Mouse (Mus musculus) kidney, postnatal 4 days (tissue): ENCODE results near the gene Stn1.

Experiments
- DNase-seq, 2 experiments: peaks; one replicate each; pipeline ENCODE4 v3.0.0; 2021; ENCODE audit warnings: mixed read lengths in 2 of 2

Stn1 gene

DNA sequence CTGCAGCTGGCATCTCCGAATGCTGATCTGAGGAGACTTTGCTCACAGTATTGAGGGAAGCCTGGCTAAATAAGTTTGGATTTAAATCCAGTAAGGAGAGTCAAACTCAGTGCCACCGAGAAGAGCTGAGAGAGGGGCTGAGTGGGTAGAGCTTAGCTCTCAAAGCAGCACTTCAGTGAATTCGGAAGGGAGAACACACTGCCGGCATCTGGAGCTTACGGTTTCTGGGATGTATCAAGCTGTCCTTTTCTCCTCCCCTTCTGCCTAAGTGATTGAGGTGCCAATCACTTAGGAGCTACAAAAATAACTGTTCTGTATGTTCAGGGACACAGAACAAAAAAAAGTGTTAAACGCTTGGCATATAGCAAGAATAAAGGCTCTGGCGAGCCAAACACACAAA, 5.1 kb upstream of the Stn1 start:
- no peak for DNase-seq

DNA sequence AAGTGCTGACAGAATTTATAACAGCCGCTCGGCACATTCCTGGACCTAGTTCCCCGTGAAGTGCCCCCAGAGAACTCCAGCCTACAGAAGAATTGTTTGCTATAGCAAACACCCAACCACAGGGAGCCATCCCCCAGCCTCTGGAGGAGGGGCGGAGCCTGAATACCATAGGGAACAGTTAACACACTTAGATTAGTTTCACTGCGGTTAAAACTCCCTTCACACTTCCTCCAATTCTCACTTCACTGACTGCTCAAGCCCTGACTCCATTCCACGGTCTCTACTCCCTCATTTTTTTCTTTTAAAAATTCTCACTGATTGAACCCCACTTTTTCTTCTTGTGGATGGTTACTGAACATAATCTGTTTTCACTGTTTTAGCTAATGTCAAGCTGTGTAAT, 1.5 kb upstream of the Stn1 start:
- DNase-seq, result peak; percentile 73 to 81

DNA sequence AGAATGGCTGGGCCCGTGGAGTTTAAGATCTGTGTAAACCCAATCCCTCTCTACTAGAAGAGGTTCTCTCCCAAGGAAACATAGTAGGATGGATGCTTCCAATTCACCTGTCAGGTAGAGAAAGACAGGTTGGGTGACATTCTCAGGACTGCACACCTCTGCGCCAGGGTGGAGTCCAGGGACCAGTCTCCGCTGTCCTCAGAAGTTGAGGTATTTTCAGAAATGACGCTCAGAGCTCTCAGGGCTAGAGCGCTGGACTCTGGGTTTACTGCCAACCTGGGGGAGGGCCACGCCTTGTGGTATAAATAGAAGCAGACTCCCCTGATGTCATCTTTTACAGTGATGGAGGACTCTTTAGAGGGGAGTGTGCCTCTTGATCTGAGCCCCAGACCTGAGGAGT, 572 bp upstream of the Stn1 start:
- DNase-seq, result peak in 1 of 2 experiments; percentile 44

DNA sequence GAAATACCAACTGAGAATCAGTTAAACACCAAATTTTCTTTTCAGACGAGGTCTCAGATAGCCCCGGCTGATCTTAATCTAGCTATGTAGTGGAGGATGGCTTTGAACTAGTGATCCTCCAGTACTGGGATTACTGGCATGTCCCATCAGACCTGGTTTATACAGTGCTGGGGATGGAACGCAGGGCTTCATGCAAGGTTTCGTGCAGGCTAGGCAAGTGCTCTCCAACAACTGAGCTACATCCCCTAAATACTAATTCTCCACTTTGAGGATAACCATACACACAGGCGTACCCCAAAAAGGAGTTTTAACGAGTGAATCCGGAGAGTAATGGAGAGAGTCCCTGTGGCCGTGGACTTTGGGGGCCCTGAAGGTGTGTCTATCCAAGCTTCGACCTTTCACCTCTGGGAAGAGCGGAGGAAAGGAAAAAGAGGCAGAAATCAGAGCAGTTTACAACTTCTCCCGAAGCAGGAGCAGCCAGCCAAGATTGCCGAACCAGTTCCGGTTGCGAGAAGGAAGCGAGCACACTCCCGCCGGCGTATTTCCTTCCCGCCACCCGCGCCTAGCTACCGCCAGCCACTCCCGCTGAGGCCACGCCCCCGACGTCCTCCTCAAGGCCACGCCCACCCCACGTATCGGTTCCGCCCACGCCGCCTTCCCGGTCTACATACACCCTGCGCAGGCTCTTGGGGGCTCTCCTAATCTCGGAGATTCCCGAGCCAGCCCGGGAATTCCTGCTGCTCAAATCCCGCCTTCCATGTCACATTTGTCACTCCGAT, 597 bp downstream of the Stn1 start:
- DNase-seq, result peak; percentile 100

DNA sequence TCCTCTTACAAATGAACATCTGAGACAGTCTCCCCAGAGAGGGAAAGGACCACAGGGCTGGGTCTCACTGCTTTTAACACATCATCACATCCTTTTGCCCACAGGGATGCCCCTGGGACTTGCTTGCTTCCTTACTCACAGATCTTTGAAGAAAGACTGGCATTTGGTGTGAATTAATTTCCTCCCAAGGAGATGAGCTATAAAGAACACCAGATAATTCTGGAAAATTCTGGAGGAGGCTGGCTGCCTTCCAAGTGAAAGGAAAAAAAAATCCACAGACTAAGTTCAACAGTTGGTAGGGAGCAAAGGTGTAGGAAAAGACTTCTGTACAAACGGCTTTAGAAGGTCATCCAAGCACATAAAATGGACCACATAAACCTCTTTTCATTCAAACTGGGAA, 3.2 kb downstream of the Stn1 start:
- DNase-seq, result peak in 1 of 2 experiments; percentile 42

DNA sequence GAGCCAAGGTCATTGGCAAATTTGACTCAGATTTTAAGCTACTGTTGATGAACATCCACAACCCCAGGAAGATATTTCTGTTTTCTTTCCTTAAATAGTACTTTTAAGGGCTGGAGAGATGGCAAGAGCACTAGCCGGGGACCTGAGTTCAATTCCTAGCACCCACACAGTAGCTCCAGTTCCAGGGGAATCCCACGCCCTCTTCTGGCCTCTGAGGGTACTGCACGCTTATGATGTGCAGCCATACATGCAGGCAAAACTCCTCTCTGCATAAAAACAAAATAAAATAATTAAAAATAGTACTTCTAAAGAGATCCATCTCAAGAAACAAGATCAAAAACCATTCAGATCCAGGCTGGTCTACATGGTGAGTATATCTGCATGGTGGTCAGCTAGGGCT, 4.9 kb downstream of the Stn1 start:
- DNase-seq, result peak in 1 of 2 experiments; percentile 27

DNA sequence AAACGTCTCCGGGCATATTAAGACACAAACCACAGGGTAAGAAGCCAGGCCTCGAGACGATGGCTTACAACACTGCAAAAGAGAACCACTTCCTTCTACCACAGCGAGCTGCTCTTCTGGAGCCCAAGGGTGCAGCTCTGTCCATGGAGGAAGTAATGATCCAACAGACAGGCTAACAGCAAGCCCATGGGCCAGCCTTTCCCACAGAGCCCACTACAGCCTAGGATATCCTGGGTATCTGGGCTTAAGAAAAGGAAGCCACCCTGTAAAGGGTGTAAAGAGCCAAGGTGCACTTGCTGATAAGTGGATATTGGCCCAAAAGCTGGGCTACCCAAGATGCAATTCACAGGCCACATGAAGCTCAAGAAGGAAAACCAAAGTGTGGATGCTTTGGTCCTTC, 6.0 kb downstream of the Stn1 start:
- no peak for DNase-seq

DNA sequence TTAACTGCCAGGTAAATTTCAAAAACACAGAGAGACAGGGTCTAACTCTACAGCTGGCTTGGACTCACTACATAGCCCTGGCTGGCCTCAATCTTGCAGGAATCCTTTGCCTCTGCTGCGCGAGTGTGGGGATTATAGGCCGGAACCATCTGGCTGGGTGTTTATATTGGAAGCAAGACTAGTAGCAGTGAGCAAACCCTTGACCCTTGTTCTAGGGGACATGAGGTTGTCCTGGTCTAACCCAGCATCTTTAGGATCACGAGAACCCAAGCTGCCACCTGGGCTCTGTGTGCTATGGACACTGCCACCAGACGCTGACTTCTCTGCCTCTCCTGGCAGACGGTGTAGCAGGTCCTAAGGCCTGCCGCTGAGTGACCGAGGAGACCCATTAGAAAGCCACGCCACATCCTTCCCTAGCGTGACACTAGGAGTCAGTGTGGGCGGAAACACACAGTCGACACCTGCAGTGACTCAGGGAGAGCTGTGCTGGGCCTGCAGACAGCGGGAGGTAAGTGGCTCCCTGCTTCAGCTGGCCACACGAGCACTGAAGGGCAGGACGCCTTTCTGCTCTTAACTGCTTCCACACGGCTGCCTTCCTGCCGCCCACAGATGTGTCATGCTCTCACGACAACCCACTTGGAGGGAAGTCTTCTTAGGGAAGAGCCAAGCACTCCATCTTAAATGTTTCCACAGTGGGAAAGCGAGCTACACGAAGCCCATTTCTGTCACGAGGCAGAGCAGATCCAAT, 10.9 kb downstream of the Stn1 start:
- peak in 1 of 2 experiments; percentile 45 for DNase-seq

DNA sequence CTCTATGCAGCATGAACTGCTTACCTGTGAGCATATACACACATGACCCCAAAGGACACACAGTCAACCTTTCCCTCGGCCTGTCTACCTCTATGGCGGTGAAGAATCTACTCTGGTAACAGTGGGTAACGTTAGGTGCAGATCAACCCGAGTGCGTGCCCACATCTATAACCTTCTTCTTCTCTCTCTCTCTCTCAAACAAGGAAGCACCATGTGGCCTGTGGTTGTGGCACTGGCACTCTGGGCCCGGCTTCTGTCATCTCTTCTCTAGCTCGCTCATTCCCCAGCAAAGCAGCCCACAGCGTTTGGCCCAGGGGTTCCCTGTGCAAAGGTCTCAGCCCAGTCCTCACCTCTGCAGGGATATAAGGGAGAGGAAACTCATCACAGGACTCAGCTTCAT, 12.4 kb downstream of the Stn1 start:
- no peak for DNase-seq

DNA sequence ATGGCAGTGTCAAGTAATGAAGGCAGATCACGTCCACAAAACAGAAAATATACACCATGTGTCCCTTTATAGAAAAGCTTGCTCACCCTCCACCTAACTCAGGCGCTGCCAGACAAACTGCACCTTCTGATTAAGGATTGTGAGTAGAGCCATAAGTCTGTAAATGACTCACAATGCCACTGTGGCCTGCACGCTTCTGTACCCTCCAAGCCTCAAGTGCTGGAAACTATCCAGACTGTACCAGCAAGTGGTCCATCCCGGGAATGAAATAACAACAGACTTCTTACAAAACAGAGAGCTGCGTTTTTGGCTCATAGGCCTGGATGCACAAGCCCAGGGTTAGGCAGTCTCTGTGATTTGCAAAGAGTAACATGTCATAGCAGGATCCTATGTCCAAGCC, 15.9 kb downstream of the Stn1 start:
- DNase-seq, result no peak

DNA sequence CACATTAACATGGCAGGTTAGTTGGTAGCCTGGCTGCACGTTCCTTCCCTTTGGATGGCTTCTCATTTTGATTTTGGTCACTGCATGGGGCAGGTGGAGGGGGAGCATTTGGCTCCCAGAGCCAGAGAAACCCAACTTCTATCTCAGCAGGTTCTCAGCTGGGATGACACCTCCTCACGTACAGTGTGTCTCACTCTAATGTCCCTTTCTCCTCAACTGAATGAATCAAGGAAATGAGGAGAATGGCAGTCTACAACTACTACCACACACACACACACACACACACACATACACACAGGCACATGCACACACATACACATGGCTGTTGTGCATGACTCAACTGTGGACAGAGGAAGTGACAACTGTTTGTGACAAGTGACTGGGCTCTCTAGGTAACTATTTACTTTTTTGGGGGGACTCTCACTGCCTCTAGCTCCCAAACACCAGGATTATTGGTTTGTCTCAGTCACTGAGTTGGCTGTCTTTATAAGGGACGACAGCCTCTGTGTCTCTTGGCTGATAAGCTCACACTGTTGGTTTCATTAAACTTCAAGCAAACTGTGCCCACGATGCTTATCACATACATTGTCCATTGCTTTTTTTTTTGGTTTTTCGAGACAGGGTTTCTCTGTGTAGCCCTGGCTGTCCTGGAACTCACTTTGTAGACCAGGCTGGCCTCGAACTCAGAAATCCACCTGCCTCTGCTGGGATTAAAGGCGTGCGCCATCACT, 18.0 kb downstream of the Stn1 start:
- DNase-seq, result no peak

DNA sequence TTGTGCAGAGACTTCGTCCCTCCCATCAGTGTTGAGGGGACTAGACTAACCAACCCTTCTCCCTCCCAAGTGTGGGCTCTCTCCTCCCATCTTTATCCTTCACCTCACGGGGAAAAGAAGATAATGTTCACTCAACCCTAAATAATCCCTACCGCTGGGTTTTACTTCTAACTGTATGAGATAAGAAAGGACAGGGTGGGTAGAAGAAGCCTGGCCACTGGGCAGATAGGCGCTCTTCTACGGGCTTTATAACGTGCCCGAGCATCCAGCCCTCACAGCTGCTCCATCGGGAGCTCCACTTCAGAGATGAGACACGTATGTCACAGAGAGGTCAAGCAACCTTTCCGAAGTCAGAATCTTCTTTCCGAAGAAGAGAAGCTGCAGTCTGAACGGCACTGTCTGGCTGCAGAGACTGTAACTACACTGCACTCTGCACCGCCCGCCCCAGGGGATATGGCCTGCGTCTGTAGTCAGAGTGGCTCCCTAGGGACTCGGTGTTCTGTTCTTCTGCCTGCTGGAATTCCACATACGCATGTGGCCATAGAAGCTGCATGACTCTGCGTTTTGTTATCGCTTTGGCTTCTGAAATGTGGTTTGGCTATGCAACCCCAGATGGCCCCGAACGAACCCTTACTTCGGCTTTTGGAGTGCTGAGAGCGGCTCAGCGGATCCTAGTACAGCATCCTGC, 18.7 kb downstream of the Stn1 start:
- no peak for DNase-seq

DNA sequence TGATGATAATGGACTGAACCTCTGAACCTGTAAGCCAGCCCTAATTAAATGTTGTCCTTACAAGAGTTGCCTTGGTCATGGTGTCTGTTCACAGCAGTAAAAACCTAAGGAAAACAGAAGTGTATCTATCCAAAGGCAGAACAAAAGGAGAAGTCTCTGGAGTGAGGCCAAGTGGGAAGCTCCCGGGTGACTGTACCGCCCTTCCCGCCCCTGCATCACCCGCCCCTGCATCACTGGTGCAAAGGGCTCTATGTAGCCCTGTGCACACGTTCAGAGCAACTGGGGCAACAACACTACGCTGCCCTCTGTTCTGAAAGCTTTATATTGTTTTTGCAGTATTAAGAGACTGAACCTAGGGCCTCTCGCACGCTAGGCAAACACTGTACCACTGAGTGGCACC, 19.7 kb downstream of the Stn1 start:
- DNase-seq, result no peak

DNA sequence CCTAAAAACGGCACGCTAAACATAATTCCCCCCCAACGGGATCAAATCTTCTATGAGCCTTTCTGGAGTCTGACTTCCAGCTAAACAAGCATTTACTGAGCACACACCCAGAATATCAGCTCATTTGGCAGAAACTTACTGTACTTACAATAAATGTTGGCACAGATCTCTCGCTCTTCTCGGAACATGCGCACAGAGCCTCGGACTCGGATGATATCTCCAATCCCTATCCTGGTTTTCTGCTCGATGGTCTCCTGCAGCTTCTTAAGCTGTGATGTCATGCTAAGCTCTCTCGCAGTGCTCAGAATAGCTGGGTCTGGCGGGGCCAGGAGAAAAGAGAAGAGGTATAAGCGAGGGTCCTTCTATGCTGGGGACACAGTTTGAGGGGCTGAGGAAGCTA, 20.4 kb downstream of the Stn1 start:
- DNase-seq, result no peak

DNA sequence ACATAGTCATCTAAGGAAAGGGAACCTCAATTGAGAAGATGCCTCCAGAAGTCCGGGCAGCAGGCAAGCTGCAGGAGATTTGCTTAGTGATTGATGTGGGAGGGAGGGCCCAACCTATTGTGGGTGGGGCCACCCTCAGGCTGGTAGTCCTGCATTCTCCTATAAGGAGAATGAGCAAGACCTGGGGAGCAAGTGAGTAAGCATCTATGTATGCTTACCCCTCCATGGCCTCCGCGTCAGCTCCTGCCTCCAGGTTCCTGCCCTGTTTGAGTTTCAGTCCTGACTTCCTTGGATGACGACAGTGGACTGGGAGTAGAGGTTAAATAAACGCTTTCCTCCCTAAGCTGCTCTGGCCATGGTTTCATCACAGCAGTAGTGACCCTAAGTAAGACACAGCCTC, 22.2 kb downstream of the Stn1 start:
- no peak for DNase-seq

DNA sequence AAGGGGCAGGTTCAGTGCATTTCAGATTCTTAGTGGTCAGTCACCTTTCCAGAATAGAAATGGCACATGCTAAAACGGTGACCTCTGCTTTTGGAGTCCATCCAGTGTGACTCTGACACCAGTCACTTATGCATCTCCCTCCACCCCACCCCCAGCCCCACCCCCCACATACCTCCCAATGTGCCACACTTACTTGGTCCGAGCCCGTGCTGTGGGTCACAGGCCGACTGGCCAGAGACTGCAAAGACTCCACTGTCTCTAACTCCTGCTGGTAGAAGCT, 23.7 kb downstream of the Stn1 start:
- DNase-seq, result no peak

DNA sequence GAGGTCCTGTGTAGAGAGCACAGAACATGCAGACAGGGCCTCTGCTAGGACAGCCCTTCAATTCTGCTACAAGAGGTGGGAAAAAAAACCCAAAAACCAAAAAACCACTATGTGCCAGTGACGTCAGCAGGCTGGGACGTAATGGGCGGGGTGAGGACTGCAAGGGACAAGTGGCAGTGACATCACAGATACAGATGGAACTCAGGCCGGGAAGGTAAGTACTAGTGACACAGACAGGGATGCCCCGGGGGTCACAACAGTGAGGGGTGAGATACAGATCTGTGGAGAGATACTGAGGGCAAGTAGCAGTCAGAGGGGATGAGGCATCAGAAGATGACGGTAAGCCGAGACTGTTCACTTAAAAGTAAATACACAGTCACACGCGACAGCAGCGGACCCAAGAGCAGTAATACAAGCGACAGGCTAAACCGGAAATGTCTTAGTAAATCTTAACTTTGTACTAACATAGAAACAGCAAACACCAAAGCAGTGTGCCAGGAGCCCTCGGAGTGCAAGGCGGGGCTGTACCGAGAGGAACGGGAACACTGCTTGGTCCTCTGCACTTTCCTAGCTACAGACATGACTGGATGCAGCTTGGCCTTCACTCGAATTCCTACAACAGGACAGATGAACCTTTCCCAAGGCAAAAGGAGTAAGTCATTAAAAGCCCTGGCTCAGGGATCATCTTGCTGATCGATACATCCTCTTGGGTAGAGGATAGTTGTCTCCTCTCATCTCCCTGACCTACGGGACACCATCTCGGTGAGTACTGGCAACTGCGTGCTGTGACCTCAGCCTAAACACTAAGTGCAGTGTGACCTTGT, 24.3 kb downstream of the Stn1 start:
- peak; percentile 41 to 64 for DNase-seq

DNA sequence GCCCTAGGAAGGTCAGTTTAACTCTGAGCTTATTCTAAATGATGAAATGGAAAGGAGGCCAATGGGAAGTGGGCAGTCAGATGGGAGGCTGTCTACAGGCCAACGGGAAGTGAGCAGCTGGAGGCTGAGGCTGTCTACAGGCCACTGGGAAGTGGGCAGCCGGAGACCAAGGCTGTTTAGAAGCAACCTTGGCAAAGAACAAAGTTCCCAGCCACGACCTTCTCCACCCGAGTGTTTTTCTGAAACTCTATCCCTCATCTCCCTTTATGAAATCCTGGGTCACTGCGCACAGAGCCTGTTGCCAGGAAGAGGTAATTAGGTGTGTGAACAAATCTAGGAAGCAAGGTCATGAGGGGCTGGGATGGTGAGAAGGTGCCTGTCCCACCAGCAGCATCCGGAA, 25.3 kb downstream of the Stn1 start:
- peak; percentile 28 to 60 for DNase-seq

DNA sequence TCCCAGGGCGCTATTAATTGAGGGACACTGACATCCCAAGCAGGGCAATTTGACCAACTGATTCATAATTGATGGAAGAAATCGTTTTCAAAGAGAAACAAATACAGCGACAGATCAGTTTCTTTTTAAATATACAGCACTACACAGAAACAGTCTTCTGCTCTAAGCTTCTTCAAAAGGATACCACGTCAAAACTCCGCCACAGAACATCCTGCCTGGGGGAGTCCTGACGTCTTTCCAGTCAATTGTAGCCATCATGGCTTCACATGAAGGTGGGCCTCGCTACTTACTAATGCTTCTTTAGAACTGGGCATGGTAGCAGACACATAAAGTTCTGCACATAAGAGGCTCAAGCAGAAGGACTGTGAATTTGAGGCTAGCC, 26.0 kb downstream of the Stn1 start:
- no peak for DNase-seq

DNA sequence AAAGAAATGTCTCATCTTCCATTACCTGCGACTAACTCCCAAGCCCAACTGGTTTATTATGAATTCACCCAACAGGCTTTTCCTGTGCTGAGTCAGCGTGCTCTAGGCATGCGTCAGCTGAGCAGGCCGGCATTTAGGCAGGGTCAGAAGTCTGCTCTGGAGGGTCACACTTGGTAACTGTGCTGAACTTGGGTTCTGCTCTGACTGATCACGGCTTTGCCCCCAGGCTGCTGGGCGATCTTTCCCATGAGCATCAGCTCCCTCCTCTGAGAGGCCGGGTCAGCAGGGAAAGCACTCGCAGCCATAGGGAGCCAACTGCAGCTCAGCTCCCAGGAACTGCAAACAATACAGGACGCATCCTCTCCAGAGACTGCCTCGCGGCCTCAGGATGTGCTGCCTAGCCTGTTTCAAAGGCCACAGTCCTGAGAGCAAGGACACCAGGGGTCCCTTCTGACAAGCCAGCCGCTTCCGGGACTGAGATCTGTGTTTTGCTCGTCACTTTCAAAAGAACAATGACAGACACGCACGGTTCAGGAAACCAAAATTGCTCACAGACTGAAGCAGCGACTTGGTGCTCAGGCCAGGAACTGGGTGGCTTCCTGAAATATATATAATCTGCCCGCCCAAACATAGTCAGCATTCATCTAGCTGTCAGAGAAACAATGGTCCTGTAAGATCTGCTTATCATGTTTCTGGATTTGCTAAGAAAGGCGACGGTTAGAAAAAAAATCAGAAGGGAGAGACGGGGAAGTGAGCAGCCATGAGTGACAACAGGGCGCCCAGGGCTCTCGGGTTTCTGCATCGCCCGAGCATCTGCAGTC, 26.6 kb downstream of the Stn1 start:
- DNase-seq, result peak; percentile 42 to 58

DNA sequence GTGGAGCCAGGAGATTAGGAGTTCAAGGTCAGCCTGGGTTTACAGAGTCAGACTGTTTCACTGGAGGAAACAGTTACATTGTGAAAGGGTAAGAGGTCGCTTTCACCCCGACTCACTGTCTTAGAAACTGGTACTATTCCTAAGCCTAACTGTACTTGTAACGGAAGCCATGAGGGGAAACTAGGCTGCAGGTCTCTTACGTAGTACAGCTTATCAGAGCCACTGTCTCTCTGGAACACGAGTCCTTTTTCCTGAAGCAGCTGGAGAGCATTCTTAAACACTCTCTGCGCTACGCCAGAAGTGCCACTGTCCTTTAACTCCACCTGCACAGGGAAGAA, 27.2 kb downstream of the Stn1 start:
- DNase-seq, result no peak

DNA sequence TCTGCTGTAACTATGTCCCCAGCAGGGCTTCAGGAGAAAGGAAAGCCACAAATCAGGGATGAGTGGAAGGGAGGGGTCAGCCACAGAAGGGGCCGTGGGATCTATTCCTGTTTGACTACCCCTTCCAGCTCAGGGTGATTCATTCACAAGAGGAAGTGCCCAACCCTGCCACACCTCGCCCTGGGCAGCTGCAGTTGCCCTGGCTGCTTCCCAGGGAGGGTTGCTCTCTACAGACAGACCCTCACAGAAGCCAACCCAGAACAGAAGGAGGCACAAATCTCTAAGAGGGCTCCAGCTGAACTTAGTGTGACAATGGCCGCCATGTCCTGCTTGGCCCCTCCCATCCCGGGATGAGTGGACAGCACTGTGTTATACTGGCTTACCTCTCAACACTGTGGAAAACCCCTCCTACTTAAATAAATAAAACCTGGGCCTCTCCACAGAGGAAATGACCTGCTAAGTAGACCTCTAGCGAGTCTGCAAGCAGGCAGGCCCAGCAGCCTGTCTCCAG, 28.5 kb downstream of the Stn1 start:
- DNase-seq, result peak; percentile 34 to 62
